ENCODE assay signal across 8 mouse cellular contexts in the genomic region with DNA sequence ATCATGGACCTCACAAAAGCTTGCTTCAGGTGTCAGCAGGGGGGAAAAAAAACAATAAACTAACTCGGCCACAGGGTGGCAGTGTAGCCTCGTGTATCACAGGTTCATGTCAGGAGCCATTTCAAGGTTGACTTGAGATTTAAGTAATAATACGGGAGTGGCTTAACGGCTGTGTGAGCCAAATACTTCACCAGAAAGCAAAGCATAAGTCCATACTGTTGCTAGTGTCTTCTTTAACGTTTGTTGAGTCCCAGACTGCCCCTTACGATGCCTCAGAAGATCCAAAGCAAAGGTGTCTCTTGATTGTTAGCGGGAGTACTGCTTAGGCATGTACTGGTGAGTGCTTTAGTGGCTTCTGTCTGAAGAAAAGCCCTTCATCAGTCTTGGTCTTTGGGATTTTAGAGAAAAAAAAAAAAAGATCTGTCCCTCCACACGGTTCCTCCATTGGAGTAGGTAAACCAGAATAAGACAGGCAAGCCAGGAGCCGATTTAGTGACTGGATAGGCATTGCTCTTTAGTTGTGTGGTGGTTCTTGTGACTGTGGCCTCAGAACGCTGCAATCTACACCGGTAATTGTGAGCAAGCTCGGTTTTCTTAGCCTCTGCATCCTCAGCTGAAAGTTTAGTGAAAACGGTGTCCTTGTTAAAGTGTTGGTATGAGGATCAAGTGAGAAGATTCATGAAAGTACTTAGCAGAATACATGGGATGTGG. TPM values are rescaled to one million over a fixed set of nuclear protein-coding genes. Genes with fewer than 3 reads are reported as not detected.
DNase-seq lines count a peak whose midpoint lies in the region; ATAC-seq lines count a peak whose summit lies in the region.

No protein-coding gene starts in this region.

- ATAC-seq in megakaryocyte progenitor cell, adult 5-6 weeks (replicated peaks; ENCODE audit: poor library complexity): peak; percentile 99

- intact Hi-C loops in gastrocnemius, postnatal 14 days (cut with DNase I; ENCODE audit: low total_unique reads): loop anchor here (10.0 kb wide), 2 partner anchors 424 to 494 kb away; a partner anchor contains a TSS

- peak; percentile 80 for DNase-seq in adipocyte (ENCODE audit: low spot score)
- peak; percentile 89 for DNase-seq in embryo, embryonic 10 days (ENCODE audit: low spot score)
- peak; percentile 65 for DNase-seq in gastrocnemius, postnatal 14 days
- DNase-seq in induced T-regulatory cell, adult 2 months (ENCODE audit: low read depth): peak; percentile 93
- DNase-seq in left cerebral cortex, adult 8-10 months (ENCODE audit: low spot score in 2 of 2): peak; percentile 60 to 78
- DNase-seq in right cerebral cortex, postnatal 14 days: peak; percentile 78
- DNase-seq in yolk sac, embryonic 10.5 days (ENCODE audit: low spot score): peak; percentile 64

RNA-seq across cellular contexts. Expression of a gene that starts 30.2 kb away (rescaled TPM):
- 1 to 10 TPM in 1 of 2 experiments, under 1 TPM in 1; 0.66 to 1.4 TPM for total RNA-seq in gastrocnemius, postnatal 14 days (2021)
- 10 to 100 TPM; 19.8 to 25.0 (median 21.4) TPM for total RNA-seq in left cerebral cortex, adult 8-10 months (2022)
- total RNA-seq in megakaryocyte progenitor cell, adult 5-6 weeks (2015): 1.1 and 1.5 TPM in 2 replicates
- total RNA-seq in megakaryocyte progenitor cell, adult 5-6 weeks (2017): 0.44 and 2.1 TPM in 2 replicates

Comparison
In these comparisons a context has a peak if more than half of its experiments do, and no peak if none do; other contexts are left out.
1. Peak in every context shown above with its lines: DNase-seq and ATAC-seq.
2. RNA of a gene that starts 30.2 kb away (total RNA-seq): 19.8 to 25.0 TPM in left cerebral cortex, adult 8-10 months; 0.44 to 2.1 TPM in megakaryocyte progenitor cell, adult 5-6 weeks and 0.66 to 1.4 TPM in gastrocnemius, postnatal 14 days; every median in the first group is over 4 times any median in the second.